Mouse (Mus musculus): Measurements from ENCODE around the gene Abhd8. TPM values are rescaled to one million over a fixed set of nuclear protein-coding genes. Genes with fewer than 3 reads are reported as not detected.

Abhd8 gene
- polyA plus RNA-seq, 1 experiment: 231 TPM

- no peak for TF ChIP-seq CTCF (IDR thresholded peaks at IDR 0.05; ENCODE audit: control insufficient read depth, insufficient read depth, insufficient replicate concordance, low read depth, low read length)
- no peak for TF ChIP-seq POLR2A (IDR thresholded peaks at IDR 0.05; ENCODE audit: control insufficient read depth, low read depth, low read length)
- Histone ChIP-seq H3K27ac (ENCODE audit: control insufficient read depth, insufficient read depth, low read depth, low read length) (no peak overlapping the region), H3K27me3 (ENCODE audit: control insufficient read depth, insufficient read depth, low read length) (no peaks in the 10 kb centered on the region), H3K4me1 (ENCODE audit: control insufficient read depth, insufficient read depth, low read length) (peaks cover 8% of the 10 kb centered on the region), H3K36me3 (ENCODE audit: control insufficient read depth, insufficient read depth, low read length) (no peaks in the 10 kb centered on the region), H3K4me3 (ENCODE audit: control insufficient read depth, low read depth, low read length) (no peak overlapping the region)
Measured at GRCm38 (mm10) chr8:71498816-71499690, 35.6 kb upstream of the Abhd8 start.

- H3K27ac ChIP-seq (ENCODE audit: control insufficient read depth, insufficient read depth, low read depth, low read length): peak overlapping the region; percentile 23; the same call in 1 of the 2 replicates
- H3K4me3 ChIP-seq (ENCODE audit: control insufficient read depth, low read depth, low read length): no peak overlapping the region
- H3K27me3 ChIP-seq (ENCODE audit: control insufficient read depth, insufficient read depth, low read length): no peaks in the 10 kb centered on the region
- TF ChIP-seq POLR2A (IDR thresholded peaks at IDR 0.05; ENCODE audit: control insufficient read depth, low read depth, low read length): no peak
- TF ChIP-seq CTCF (IDR thresholded peaks at IDR 0.05; ENCODE audit: control insufficient read depth, insufficient read depth, insufficient replicate concordance, low read depth, low read length): no peak
- H3K4me1 ChIP-seq (ENCODE audit: control insufficient read depth, insufficient read depth, low read length): peaks cover 8% of the 10 kb centered on the region
- no peaks in the 10 kb centered on the region for H3K36me3 ChIP-seq (ENCODE audit: control insufficient read depth, insufficient read depth, low read length)
Measured at GRCm38 (mm10) chr8:71497881-71498501, 34.5 kb upstream of the Abhd8 start.

GRCm38 (mm10) chr8:71497077-71497645 is 33.7 kb upstream of the Abhd8 start:
- TF ChIP-seq POLR2A (IDR thresholded peaks at IDR 0.05; ENCODE audit: control insufficient read depth, low read depth, low read length): no peak
- no peak for TF ChIP-seq CTCF (IDR thresholded peaks at IDR 0.05; ENCODE audit: control insufficient read depth, insufficient read depth, insufficient replicate concordance, low read depth, low read length)
- Histone ChIP-seq H3K36me3 (ENCODE audit: control insufficient read depth, insufficient read depth, low read length) (peaks cover 3% of the 10 kb centered on the region), H3K27me3 (ENCODE audit: control insufficient read depth, insufficient read depth, low read length) (no peaks in the 10 kb centered on the region), H3K27ac (ENCODE audit: control insufficient read depth, insufficient read depth, low read depth, low read length) (no peak overlapping the region), H3K4me1 (ENCODE audit: control insufficient read depth, insufficient read depth, low read length) (peaks cover 8% of the 10 kb centered on the region), H3K4me3 (ENCODE audit: control insufficient read depth, low read depth, low read length) (no peak overlapping the region)

GRCm38 (mm10) chr8:71496481-71496880 is 33.0 kb upstream of the Abhd8 start:
- H3K27ac ChIP-seq (ENCODE audit: control insufficient read depth, insufficient read depth, low read depth, low read length): no peak overlapping the region; the same call in 1 of the 2 replicates
- TF ChIP-seq POLR2A (IDR thresholded peaks at IDR 0.05; ENCODE audit: control insufficient read depth, low read depth, low read length) (no peak), CTCF (IDR thresholded peaks at IDR 0.05; ENCODE audit: control insufficient read depth, insufficient read depth, insufficient replicate concordance, low read depth, low read length) (no peak)
- peaks cover 3% of the 10 kb centered on the region for H3K36me3 ChIP-seq (ENCODE audit: control insufficient read depth, insufficient read depth, low read length)
- no peak overlapping the region for H3K4me3 ChIP-seq (ENCODE audit: control insufficient read depth, low read depth, low read length)
- no peaks in the 10 kb centered on the region for H3K27me3 ChIP-seq (ENCODE audit: control insufficient read depth, insufficient read depth, low read length)
- H3K4me1 ChIP-seq (ENCODE audit: control insufficient read depth, insufficient read depth, low read length): peaks cover 8% of the 10 kb centered on the region

DNA sequence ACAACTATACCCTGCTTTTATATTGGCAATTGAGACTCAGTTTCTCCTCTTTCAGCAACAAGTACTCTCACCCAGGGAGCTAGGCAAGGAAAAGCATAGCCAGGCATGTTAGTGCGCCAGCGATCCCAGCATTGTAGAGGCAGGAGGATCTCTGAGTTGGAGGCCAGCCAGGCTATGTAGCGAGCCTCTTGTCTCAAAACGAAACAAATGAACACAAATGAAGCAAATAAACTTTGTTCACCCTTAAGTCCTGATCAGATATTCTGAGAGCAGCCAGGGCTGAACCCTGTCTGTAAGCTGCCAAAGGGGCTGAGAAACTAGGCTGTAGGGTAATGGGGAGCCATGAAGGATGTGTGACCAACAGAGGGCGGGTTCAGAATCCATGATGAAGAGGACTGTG is 32.4 kb upstream of the Abhd8 start:
- H3K36me3 ChIP-seq (ENCODE audit: control insufficient read depth, insufficient read depth, low read length): peaks cover 3% of the 10 kb centered on the region
- H3K27me3 ChIP-seq (ENCODE audit: control insufficient read depth, insufficient read depth, low read length): no peaks in the 10 kb centered on the region
- peak overlapping the region; percentile 1; the same call in 1 of the 2 replicates for H3K27ac ChIP-seq (ENCODE audit: control insufficient read depth, insufficient read depth, low read depth, low read length)
- H3K4me3 ChIP-seq (ENCODE audit: control insufficient read depth, low read depth, low read length): no peak overlapping the region
- TF ChIP-seq POLR2A (IDR thresholded peaks at IDR 0.05; ENCODE audit: control insufficient read depth, low read depth, low read length): no peak
- TF ChIP-seq CTCF (IDR thresholded peaks at IDR 0.05; ENCODE audit: control insufficient read depth, insufficient read depth, insufficient replicate concordance, low read depth, low read length): no peak
- peaks cover 8% of the 10 kb centered on the region for H3K4me1 ChIP-seq (ENCODE audit: control insufficient read depth, insufficient read depth, low read length)

DNA sequence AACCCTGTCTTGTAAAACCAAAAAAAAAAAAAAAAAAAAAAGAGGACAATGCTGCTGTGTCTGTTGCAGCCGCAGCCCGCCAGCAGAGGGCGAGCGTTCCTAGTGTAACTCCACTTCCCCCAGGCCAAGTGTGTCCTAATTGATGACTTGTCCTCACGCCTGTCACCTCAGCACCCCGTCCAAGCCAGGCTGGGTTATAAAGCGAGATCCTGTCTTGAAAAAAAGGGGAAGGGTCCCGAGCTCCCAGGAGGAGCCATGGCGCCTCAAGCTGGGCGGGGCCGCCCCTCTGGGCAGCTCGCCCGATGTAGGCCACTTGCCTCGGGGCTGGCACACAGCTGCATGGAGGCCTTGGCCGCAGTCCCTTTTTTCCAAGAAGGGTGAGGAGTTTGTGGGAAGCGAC is 31.6 kb upstream of the Abhd8 start:
- Histone ChIP-seq H3K4me1 (ENCODE audit: control insufficient read depth, insufficient read depth, low read length) (peaks cover 8% of the 10 kb centered on the region), H3K27ac (ENCODE audit: control insufficient read depth, insufficient read depth, low read depth, low read length) (no peak overlapping the region), H3K27me3 (ENCODE audit: control insufficient read depth, insufficient read depth, low read length) (no peaks in the 10 kb centered on the region), H3K36me3 (ENCODE audit: control insufficient read depth, insufficient read depth, low read length) (peaks cover 3% of the 10 kb centered on the region), H3K4me3 (ENCODE audit: control insufficient read depth, low read depth, low read length) (no peak overlapping the region)
- peak; percentile 75; the same call in 1 of the 2 replicates for TF ChIP-seq CTCF (IDR thresholded peaks at IDR 0.05; ENCODE audit: control insufficient read depth, insufficient read depth, insufficient replicate concordance, low read depth, low read length)
- no peak for TF ChIP-seq POLR2A (IDR thresholded peaks at IDR 0.05; ENCODE audit: control insufficient read depth, low read depth, low read length)

- TF ChIP-seq CTCF (IDR thresholded peaks at IDR 0.05; ENCODE audit: control insufficient read depth, insufficient read depth, insufficient replicate concordance, low read depth, low read length) (0 out of 2 replicates have a peak, but pooled peaks have one; percentile 11), POLR2A (IDR thresholded peaks at IDR 0.05; ENCODE audit: control insufficient read depth, low read depth, low read length) (peak; percentile 64)
- Histone ChIP-seq H3K27ac (ENCODE audit: control insufficient read depth, insufficient read depth, low read depth, low read length) (no peak overlapping the region; the same call in 1 of the 2 replicates), H3K4me1 (ENCODE audit: control insufficient read depth, insufficient read depth, low read length) (peaks cover 30% of the 10 kb centered on the region), H3K36me3 (ENCODE audit: control insufficient read depth, insufficient read depth, low read length) (peaks cover 3% of the 10 kb centered on the region), H3K4me3 (ENCODE audit: control insufficient read depth, low read depth, low read length) (peak overlapping the region; percentile 88), H3K27me3 (ENCODE audit: control insufficient read depth, insufficient read depth, low read length) (no peaks in the 10 kb centered on the region)
Measured at GRCm38 (mm10) chr8:71488454-71488853, 25.0 kb upstream of the Abhd8 start.
